Mouse (Mus musculus) C2C12 (cell line): Measurements from ENCODE around the gene Fgd3. TPM values are rescaled to one million over a fixed set of nuclear protein-coding genes. Genes with fewer than 3 reads are reported as not detected.

Experiments used
- H3K27me3 ChIP-seq: one replicate; pipeline ENCODE4 v1.6.1; 2011; ENCODE audit not compliant: control insufficient read depth, insufficient read depth, insufficient read length
- H3K36me3 ChIP-seq: one replicate; pipeline ENCODE4 v1.6.1; 2011; ENCODE audit not compliant: control insufficient read depth, insufficient read depth
- H3K4me3 ChIP-seq: one replicate; pipeline ENCODE4 v1.5.1; 2011; ENCODE audit warnings: mild to moderate bottlenecking, control low read depth; ENCODE audit not compliant: poor library complexity, insufficient read depth, severe bottlenecking
- H3K79me2 ChIP-seq: one replicate; pipeline ENCODE4 v1.6.1; 2011; ENCODE audit not compliant: control insufficient read depth, insufficient read depth
- H3K79me3 ChIP-seq: one replicate; pipeline ENCODE4 v1.6.1; 2011; ENCODE audit warnings: low read depth, control low read depth
- H3ac ChIP-seq: one replicate; pipeline ENCODE3; 2011; ENCODE audit warnings: low read depth; ENCODE audit not compliant: control insufficient read depth, insufficient read length
- CEBPB ChIP-seq: IDR thresholded peaks from one replicate; pipeline ENCODE4 v1.6.1; 2011; ENCODE audit warnings: low read depth, mild to moderate bottlenecking, control low read depth, moderate library complexity
- CTCF ChIP-seq: IDR thresholded peaks from one replicate; pipeline ENCODE4 v1.5.1; 2011; ENCODE audit not compliant: control insufficient read depth, insufficient read depth, insufficient read length
- FOSL1 ChIP-seq: IDR thresholded peaks from one replicate; pipeline ENCODE4 v1.8.0; 2011; ENCODE audit warnings: mild to moderate bottlenecking, low read length; ENCODE audit not compliant: poor library complexity, insufficient read depth, severe bottlenecking
- MAX ChIP-seq: IDR thresholded peaks from one replicate; pipeline ENCODE4 v1.6.1; 2011; ENCODE audit warnings: mild to moderate bottlenecking, control low read depth
- MYOD1 ChIP-seq: IDR thresholded peaks from one replicate; pipeline ENCODE4 v1.6.1; 2011; ENCODE audit warnings: low read depth; ENCODE audit not compliant: control insufficient read depth, insufficient read length
- MYOG ChIP-seq: IDR thresholded peaks from one replicate; pipeline ENCODE4 v1.6.1; 2011; ENCODE audit not compliant: control insufficient read depth, insufficient read length; ENCODE audit errors: extremely low read depth
- USF1 ChIP-seq: IDR thresholded peaks from one replicate; pipeline ENCODE4 v1.6.1; 2011; ENCODE audit warnings: low read depth, mild to moderate bottlenecking, control low read depth, moderate library complexity
- polyA plus RNA-seq: library from polyadenylated mRNA; unstranded; fragments of >200 nt; fragmentation: generic; extraction: Trizol; gene quantifications from one replicate; pipeline ENCODE4 v1.2.1, GENCODE M21; 2012; ENCODE audit warnings: missing spikeins

The Fgd3 gene
- polyA plus RNA-seq, 1 experiment: 44.8 TPM

GRCm38 (mm10) chr13:49219367-49219766 is 100.7 kb downstream of the Fgd3 start:
- Histone ChIP-seq H3K79me2 (peaks cover 12% of the 10 kb centered on the region), H3K79me3 (peaks cover 4% of the 10 kb centered on the region), H3K27me3 (no peaks in the 10 kb centered on the region), H3ac (no peak overlapping the region), H3K36me3 (no peaks in the 10 kb centered on the region), H3K4me3 (no peak overlapping the region)
- TF ChIP-seq CEBPB: no peak
- TF ChIP-seq CTCF: no peak
- no peak for TF ChIP-seq USF1
- no peak for TF ChIP-seq MYOG
- no peak for TF ChIP-seq FOSL1
- TF ChIP-seq MYOD1: no peak
- TF ChIP-seq MAX: no peak

GRCm38 (mm10) chr13:49218651-49219050 is 101.5 kb downstream of the Fgd3 start:
- peaks cover 4% of the 10 kb centered on the region for H3K79me3 ChIP-seq
- no peaks in the 10 kb centered on the region for H3K36me3 ChIP-seq
- H3K27me3 ChIP-seq: no peaks in the 10 kb centered on the region
- no peak overlapping the region for H3K4me3 ChIP-seq
- TF ChIP-seq MYOG: no peak
- H3ac ChIP-seq: no peak overlapping the region
- H3K79me2 ChIP-seq: peaks cover 13% of the 10 kb centered on the region

DNA sequence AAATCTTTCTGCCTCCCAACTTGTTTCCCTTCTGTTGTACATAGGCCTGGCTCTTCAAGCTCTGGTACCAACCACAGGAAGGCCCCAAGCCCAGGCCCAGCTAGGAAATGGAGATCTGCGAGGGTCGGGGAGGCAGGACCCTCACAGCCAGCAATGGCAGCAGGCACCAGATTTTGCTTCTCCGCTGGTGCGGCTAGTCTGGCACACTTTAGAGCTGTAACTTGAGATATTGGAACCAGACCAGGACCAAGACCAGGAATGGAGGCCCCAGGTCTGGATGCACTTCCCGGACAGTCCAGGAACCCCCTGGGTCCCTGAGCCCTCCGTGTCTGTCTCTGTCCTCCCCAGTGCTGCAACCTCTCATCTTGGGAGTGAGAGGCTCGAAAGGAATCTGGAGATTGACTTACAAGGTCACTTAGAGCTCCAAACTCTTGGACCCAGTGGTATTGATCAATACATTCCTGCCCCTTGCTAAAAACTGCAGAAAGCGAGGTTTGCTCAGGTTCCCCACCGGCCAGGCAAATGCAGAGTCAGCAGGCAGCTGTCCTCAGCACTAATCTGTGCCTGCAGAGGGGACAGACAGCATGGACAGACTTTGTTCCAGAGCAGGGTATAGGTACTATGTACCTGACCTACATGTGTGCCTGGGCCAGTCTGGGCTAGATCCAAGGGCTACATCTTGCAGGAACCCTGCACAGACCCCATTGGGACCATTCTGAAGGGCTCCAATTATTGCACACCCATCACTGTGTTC is 103.1 kb downstream of the Fgd3 start:
- Histone ChIP-seq H3K79me3 (peaks cover 10% of the 10 kb centered on the region), H3K27me3 (no peaks in the 10 kb centered on the region), H3K36me3 (no peaks in the 10 kb centered on the region), H3K79me2 (peaks cover 26% of the 10 kb centered on the region), H3K4me3 (no peak overlapping the region), H3ac (no peak overlapping the region)
- TF ChIP-seq CEBPB (no peak), USF1 (no peak), MAX (no peak), MYOD1 (no peak), MYOG (no peak), CTCF (no peak), FOSL1 (no peak)

- H3K27me3 ChIP-seq: no peaks in the 10 kb centered on the region
- H3ac ChIP-seq: peak overlapping the region; percentile 67
- TF ChIP-seq CEBPB: no peak
- no peak for TF ChIP-seq MYOG
- TF ChIP-seq MAX: no peak
- TF ChIP-seq CTCF: no peak
- TF ChIP-seq MYOD1: no peak
- H3K79me2 ChIP-seq: peaks cover 32% of the 10 kb centered on the region
- no peaks in the 10 kb centered on the region for H3K36me3 ChIP-seq
- peaks cover 10% of the 10 kb centered on the region for H3K79me3 ChIP-seq
- H3K4me3 ChIP-seq: peak overlapping the region; percentile 56
Observed at GRCm38 (mm10) chr13:49216220-49216552, 103.9 kb downstream of the Fgd3 start.

GRCm38 (mm10) chr13:49215504-49216219 is 104.4 kb downstream of the Fgd3 start, which contains the start of gene Card19:
Gene Card19 (minus strand): TSS chr13:49216037.
- H3K27me3 ChIP-seq: no peaks in the 10 kb centered on the region
- peak within 1 kb of the TSS; percentile 67 for H3ac ChIP-seq
- H3K79me3 ChIP-seq: peaks cover 10% of the 10 kb centered on the region
- no peaks in the 10 kb centered on the region for H3K36me3 ChIP-seq
- TF ChIP-seq CEBPB (no peak), CTCF (no peak), MAX (no peak), FOSL1 (no peak), USF1 (no peak), MYOD1 (no peak), MYOG (no peak)
- H3K4me3 ChIP-seq: peak within 1 kb of the TSS; percentile 56
- H3K79me2 ChIP-seq: peaks cover 38% of the 10 kb centered on the region

GRCm38 (mm10) chr13:49215128-49215503 is 105.0 kb downstream of the Fgd3 start:
- Histone ChIP-seq H3K79me2 (peaks cover 43% of the 10 kb centered on the region), H3ac (peak overlapping the region; percentile 67), H3K79me3 (peaks cover 10% of the 10 kb centered on the region), H3K4me3 (peak overlapping the region; percentile 56), H3K36me3 (no peaks in the 10 kb centered on the region), H3K27me3 (no peaks in the 10 kb centered on the region)
- no peak for TF ChIP-seq CEBPB
- no peak for TF ChIP-seq FOSL1
- TF ChIP-seq MYOD1: peak; percentile 8
- no peak for TF ChIP-seq MAX
